Mouse (Mus musculus): ENCODE results near the gene Ndufs2. TPM values are rescaled to one million over a fixed set of nuclear protein-coding genes. Genes with fewer than 3 reads are reported as not detected.

Ndufs2 gene
- total and polyA plus RNA-seq, 2 experiments from 2014 or later = 221 to 230 TPM

DNA sequence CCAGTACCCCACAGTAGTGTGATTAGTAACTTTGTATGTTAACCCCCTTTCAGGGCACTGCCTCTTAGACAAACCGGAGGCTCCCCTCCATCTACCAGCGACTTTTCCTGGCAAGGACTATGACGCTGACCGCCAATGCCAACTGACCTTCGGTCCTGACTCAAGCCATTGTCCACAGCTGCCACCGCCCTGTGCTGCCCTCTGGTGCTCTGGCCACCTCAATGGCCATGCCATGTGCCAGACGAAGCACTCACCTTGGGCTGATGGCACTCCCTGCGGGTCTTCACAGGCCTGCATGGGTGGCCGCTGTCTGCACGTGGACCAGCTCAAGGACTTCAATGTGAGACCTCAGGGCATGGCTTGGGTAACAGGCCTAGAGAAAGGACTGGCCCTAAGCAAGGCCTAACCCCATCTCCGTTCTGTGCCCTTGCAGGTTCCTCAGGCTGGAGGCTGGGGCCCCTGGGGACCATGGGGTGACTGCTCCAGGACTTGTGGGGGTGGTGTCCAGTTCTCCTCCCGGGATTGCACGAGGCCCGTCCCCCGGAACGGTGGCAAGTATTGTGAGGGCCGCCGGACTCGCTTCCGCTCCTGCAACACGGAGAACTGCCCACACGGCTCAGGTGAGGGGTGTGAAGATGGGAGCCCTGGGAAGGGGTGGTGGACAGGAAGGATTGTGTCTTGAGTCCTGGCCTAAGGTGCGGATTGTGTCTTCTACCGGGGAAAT is 5.1 kb upstream of the Ndufs2 start:
- no peaks in the 10 kb centered on the region for H3K9me3 ChIP-seq (ENCODE audit: low read length)
- 0 out of 2 replicates have a peak, but pooled peaks cover 3% of the 10 kb centered on the region for H3K4me1 ChIP-seq (ENCODE audit: insufficient read depth, low read length)
- no peak overlapping the region for H3K27ac ChIP-seq (ENCODE audit: low read depth, low read length)
- H3K4me2 ChIP-seq (ENCODE audit: low read depth, low read length, poor library complexity, severe bottlenecking) = no peak overlapping the region
- no peaks in the 10 kb centered on the region for H3K27me3 ChIP-seq (ENCODE audit: insufficient read depth, low read length)
- ATAC-seq (ENCODE audit: low FRiP score) (no peak), DNase-seq (ENCODE audit: low spot score) (no peak)
- no peaks in the 10 kb centered on the region for H3K36me3 ChIP-seq (ENCODE audit: insufficient read depth, low read length)
- WGBS = 91% methylated on average over 24 of the region's 24 CpGs
- no peak overlapping the region for H3K4me3 ChIP-seq (ENCODE audit: low read depth, low read length)
- TF ChIP-seq CTCF (IDR thresholded peaks at IDR 0.05) = peak; percentile 26
- no peak overlapping the region for H3K9ac ChIP-seq (replicated peaks; ENCODE audit: low read length, poor library complexity, severe bottlenecking)

- peak overlapping the region; percentile 26; the same call in 1 of the 2 replicates for H3K27ac ChIP-seq (ENCODE audit: low read depth, low read length)
- H3K27me3 ChIP-seq (ENCODE audit: insufficient read depth, low read length) = no peaks in the 10 kb centered on the region
- peaks cover 9% of the 10 kb centered on the region; the same call in 1 of the 2 replicates for H3K4me1 ChIP-seq (ENCODE audit: insufficient read depth, low read length)
- 0 out of 2 replicates have a peak, but pooled peaks have one; percentile 24 for TF ChIP-seq CTCF (IDR thresholded peaks at IDR 0.05)
- 0 out of 2 replicates have a peak overlapping the region, but pooled peaks have one; percentile 33 for H3K9ac ChIP-seq (replicated peaks; ENCODE audit: low read length, poor library complexity, severe bottlenecking)
- H3K9me3 ChIP-seq (ENCODE audit: low read length) = no peaks in the 10 kb centered on the region
- 0 out of 2 replicates have a peak overlapping the region, but pooled peaks have one; percentile 5 for H3K4me3 ChIP-seq (ENCODE audit: low read depth, low read length)
- ATAC-seq (ENCODE audit: low FRiP score) (no peak), DNase-seq (ENCODE audit: low spot score) (peak; percentile 42)
- peak overlapping the region; percentile 57 for H3K4me2 ChIP-seq (ENCODE audit: low read depth, low read length, poor library complexity, severe bottlenecking)
- H3K36me3 ChIP-seq (ENCODE audit: insufficient read depth, low read length) = no peaks in the 10 kb centered on the region
- WGBS = 48% methylated on average over 17 of the region's 17 CpGs
These were observed 1.2 kb upstream of the Ndufs2 start for GRCm38 (mm10) chr1:171252415-171252814.

DNA sequence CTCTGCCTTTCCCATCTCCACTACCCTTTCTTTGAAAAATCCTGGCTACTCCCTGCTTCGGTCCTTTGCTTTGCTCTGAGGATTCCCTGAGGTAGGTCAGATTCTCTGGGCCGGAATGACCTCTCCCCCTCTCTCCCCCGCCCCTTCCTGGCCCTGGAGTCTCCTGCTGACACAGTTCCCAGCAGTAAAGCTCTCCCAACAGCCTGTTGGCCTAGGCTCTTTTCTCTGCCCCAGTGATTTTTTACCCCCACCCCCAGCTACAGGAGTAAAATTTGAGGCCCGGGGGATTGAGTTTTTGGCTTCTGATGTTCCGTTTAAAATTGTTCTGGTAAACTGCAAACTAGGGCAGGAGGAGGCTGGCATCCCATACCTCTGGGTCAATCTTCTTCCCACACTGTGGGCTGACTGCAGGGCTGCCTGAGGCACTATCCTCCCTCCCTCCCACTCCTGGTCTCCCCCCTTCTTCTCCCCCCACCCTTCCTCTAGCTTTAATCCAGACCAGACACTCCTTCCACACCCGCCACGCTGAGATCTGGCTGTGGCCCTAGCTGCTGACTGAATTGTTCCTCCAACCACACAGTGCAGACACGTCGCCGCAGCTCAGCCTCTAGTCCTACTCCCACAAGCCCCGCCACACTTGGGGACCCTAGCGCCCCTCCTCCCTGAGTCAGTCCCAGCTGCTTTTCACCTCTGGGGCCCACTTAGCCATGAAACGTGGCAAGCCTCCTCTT is 571 bp upstream of the Ndufs2 start:
- peak; percentile 46 for DNase-seq (ENCODE audit: low spot score)
- no peaks in the 10 kb centered on the region for H3K36me3 ChIP-seq (ENCODE audit: insufficient read depth, low read length)
- no peak overlapping the region; the same call in 1 of the 2 replicates for H3K27ac ChIP-seq (ENCODE audit: low read depth, low read length)
- 0 out of 2 replicates have a peak overlapping the region, but pooled peaks have one; percentile 33 for H3K9ac ChIP-seq (replicated peaks; ENCODE audit: low read length, poor library complexity, severe bottlenecking)
- peak overlapping the region; percentile 57 for H3K4me2 ChIP-seq (ENCODE audit: low read depth, low read length, poor library complexity, severe bottlenecking)
- H3K4me3 ChIP-seq (ENCODE audit: low read depth, low read length) = peak overlapping the region; percentile 31; the same call in 1 of the 2 replicates
- no peaks in the 10 kb centered on the region for H3K9me3 ChIP-seq (ENCODE audit: low read length)
- H3K27me3 ChIP-seq (ENCODE audit: insufficient read depth, low read length) = no peaks in the 10 kb centered on the region
- 7% methylated on average over 13 of the region's 13 CpGs for WGBS
- ATAC-seq (ENCODE audit: low FRiP score) = no peak; the same call in 1 of the 2 replicates
- H3K4me1 ChIP-seq (ENCODE audit: insufficient read depth, low read length) = peaks cover 9% of the 10 kb centered on the region; the same call in 1 of the 2 replicates
- TF ChIP-seq CTCF (IDR thresholded peaks at IDR 0.05) = no peak

DNA sequence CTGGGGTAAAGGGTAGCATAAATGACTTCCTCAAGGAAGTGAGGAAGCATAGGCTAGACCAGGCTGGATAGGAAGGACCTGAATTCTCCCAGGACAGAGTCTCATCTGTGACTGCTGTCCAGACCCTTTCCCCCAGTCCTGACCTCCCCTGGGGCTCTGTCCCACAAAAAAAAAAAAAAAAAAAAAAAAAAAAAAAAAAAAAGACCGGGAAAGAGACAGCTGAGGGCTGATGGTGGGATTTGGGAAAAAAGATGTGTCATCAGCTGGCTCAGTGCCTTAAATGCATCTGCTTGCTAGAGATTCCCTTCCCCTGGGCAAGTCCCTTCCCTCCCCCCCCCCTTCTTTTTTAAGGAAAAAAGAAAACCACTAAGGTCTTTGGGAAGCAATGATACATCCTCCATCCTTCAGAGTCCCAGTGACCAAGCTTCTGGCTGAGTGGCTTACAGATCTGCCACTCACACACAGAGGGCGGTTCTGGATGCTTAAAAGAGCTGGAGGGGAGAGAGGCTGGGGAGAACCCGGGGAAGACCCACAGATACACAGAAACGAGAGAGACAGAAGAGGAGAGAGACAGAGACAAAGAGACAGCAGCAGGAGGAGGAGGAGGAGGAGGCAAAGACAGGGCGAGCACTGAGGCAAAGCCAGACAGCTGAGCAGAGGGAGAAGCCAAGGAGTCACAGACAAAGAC is 1.1 kb downstream of the Ndufs2 start, which contains the start of gene Adamts4:
TSS of gene Adamts4 (plus strand) at position 509 of the 688 bp plus-strand sequence.
- Histone ChIP-seq H3K4me3 (ENCODE audit: low read depth, low read length) (peak within 1 kb of the TSS; percentile 31), H3K27me3 (ENCODE audit: insufficient read depth, low read length) (no peaks in the 10 kb centered on the region), H3K27ac (ENCODE audit: low read depth, low read length) (no peak within 1 kb of the TSS), H3K4me1 (ENCODE audit: insufficient read depth, low read length) (peaks cover 9% of the 10 kb centered on the region; the same call in 1 of the 2 replicates), H3K4me2 (ENCODE audit: low read depth, low read length, poor library complexity, severe bottlenecking) (peak within 1 kb of the TSS; percentile 57), H3K36me3 (ENCODE audit: insufficient read depth, low read length) (no peaks in the 10 kb centered on the region), H3K9me3 (ENCODE audit: low read length) (no peaks in the 10 kb centered on the region), H3K9ac (replicated peaks; ENCODE audit: low read length, poor library complexity, severe bottlenecking) (peak within 1 kb of the TSS; percentile 30)
- TF ChIP-seq CTCF (IDR thresholded peaks at IDR 0.05) = no peak
- ATAC-seq (ENCODE audit: low FRiP score) (no peak), DNase-seq (ENCODE audit: low spot score) (peak; percentile 70)
- 3% methylated on average over 4 of the region's 5 CpGs for WGBS

GRCm38 (mm10) chr1:171248386-171249226 is 2.6 kb downstream of the Ndufs2 start:
- no peak for TF ChIP-seq CTCF (IDR thresholded peaks at IDR 0.05)
- Histone ChIP-seq H3K4me2 (ENCODE audit: low read depth, low read length, poor library complexity, severe bottlenecking) (no peak overlapping the region), H3K9ac (replicated peaks; ENCODE audit: low read length, poor library complexity, severe bottlenecking) (no peak overlapping the region), H3K27me3 (ENCODE audit: insufficient read depth, low read length) (no peaks in the 10 kb centered on the region), H3K27ac (ENCODE audit: low read depth, low read length) (no peak overlapping the region), H3K9me3 (ENCODE audit: low read length) (no peaks in the 10 kb centered on the region), H3K36me3 (ENCODE audit: insufficient read depth, low read length) (no peaks in the 10 kb centered on the region), H3K4me1 (ENCODE audit: insufficient read depth, low read length) (peaks cover 9% of the 10 kb centered on the region; the same call in 1 of the 2 replicates), H3K4me3 (ENCODE audit: low read depth, low read length) (no peak overlapping the region)
- 45% methylated on average over 3 of the region's 3 CpGs for WGBS
- ATAC-seq (ENCODE audit: low FRiP score) = no peak
- no peak for DNase-seq (ENCODE audit: low spot score)

Measured in midbrain, postnatal 0 days (tissue).